Mouse (Mus musculus) liver, embryonic 14.5 days (tissue): ENCODE results near the gene Myl12a.

ENCODE experiments used
- CTCF ChIP-seq: IDR thresholded peaks from 2 replicates; pipeline ENCODE4 v1.5.1; 2016; ENCODE audit warnings: antibody characterized with exemption, low read depth, control low read depth
- EP300 ChIP-seq: IDR thresholded peaks from 2 replicates; pipeline ENCODE4 v1.6.1; 2016; ENCODE audit warnings: antibody characterized with exemption, low read depth

GRCm38 (mm10) chr17:71038812-71039211 is 36.1 kb upstream of the Myl12a start:
- TF ChIP-seq CTCF = no peak
- no peak for TF ChIP-seq EP300
